Mouse (Mus musculus): ENCODE measurements around the gene Armt1.
"Not testable (repeated sequence)": the region's sequence is repeated elsewhere in the genome, so short reads cannot be mapped to it uniquely, and the experiment has no call there.

Armt1 gene

DNA sequence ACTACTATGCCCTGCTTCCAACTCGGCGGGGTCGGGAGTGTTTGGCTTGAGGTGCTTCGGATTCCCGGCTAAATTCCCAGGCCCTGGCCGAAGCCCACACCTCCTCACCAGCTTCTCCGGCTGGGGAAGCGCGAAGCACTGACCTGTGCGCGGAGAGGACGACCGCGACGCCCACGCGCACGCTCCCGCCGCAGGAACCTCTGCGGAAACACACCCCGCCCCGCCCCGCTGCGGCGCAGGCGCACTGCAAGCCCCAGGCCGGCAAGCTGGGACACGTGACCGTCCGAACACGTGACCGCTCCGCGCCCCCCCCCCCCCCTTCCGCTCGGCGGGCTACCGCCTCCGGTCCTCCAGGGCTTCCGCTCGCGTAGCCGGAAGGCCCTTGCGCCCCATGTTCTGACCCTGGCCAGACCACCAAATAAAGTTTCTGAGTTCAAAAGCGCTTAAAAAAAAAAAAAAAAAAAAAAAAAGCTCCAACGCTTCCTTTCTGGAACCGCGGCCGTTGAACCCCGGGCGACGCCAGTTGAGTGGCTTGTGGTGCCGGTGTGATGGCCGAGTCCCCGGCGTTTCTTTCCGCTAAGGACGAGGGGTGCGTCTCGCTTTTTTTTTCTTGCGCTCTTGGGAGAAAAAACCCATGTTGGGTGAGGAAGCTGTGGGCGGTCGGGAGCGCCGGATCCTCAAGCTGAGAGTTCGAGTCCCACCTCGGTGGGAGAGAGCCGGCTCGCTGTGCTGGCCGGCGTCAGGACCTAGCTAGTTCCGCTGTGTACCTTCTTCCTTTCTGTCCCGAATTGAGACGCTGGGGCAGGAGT, at the start of gene Armt1, which contains the start of gene Rmnd1:
Gene Armt1, plus strand, starts transcription at position 345 of the 809 bp plus-strand sequence.
Gene Rmnd1, minus strand, starts transcription at position 266 of the 809 bp plus-strand sequence.
- DNase-seq (ENCODE audit: low spot score), result peak; percentile 87

DNA sequence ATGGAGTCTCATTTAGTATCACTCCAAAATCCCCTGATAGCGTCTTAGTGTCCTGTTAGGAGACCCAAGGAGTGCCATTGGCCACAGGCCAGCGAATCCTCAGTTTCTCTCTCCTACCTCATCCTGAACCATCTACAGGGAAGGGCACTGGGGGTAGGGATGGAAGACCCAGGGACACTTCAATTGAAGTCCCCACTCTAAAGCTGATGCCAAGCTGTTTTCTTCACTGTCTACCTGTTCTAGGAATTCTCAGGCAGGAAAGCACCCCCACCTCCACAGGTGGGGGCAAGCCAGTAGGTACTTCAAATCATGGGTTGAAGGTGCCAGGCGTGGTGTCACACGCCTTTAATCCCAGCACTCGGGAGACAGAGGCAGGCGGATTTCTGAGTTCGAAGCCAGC, 48.0 kb upstream of the Armt1 start:
- no peak for DNase-seq (ENCODE audit: low spot score)

DNA sequence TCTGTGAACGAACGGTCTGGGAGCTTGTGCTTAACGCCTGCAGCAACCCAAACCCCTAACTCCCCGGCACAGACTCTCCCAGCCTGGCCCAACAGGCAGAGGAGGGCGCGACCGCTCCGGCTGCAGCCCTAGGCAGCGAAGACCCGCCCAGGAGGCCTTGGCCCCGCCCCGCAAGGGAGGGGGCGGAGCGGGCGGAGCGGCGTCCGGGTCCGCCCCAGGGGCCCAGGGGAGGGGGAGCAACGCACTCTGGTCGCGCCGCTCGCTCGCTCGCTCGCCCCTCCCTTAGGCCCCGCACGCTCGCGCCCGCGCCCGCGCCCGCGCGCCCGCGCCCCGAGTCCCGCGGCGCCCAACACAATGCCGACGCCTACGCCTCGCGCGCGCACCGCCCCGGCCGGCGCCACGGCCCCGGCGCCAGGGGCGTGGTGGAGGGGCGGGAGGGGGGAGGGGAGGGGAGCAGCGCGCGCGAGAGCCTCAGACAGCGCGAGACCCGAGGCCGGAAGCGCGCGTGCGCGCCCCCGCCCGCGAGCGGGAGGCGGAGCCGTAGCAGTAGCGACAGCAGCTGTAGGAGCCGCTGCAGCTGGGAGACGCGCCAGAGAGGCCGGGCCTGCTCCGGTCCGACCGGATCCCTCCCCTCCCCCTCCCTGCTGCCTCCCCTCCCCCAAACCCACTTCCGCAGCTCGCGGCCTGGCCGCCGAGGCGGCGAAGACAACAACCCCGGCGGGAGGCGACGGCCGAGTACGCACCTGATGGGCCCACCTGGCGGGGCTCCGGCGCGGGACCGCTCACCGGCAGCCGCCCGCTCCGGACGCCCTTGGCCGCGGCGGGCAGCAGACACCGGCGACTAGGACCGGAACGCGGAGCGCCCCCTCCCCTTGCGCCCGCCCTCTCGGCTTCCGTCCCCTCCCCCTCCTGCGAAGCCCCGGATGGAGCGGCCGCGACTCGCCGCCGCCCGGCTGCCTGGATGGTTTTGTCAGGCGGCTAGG, 45.4 kb upstream of the Armt1 start:
- peak; percentile 93 for DNase-seq (ENCODE audit: low spot score)

DNA sequence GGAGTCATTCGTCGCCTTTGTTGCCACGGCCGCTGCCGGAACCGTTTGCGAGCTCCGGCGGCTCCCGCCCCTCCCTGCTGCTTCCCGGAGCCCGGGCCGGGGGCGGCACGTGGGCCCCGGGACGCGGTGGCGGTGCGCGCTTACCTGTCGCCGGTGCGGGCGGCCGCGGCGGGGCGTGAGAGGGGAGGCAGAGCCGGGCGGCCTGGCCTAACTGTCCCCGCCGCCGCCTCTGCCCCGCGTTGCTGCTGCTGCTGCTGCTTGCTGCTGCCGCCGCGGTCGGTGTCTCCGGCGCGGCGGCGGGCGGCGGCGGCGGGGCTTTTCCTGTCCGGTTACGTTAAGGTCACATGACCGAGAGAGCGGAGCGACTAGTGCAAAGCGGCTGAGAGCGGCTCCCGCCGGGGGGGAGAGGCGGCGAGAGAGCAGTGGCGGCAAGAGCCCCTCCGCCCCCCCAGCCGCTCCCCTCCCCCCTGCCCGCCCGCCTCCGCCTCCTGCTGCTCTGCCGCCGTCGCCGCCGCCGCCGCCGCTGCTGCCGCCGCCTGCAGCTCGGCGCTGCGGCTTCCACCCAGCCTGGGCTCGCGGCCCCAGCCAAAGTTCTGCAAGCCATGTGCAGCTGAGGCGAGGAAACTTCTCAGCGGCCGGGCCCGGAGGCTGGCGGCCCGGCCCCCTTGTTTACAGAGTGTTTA, 44.4 kb upstream of the Armt1 start, which contains the start of gene Zbtb2:
Gene Zbtb2, minus strand, starts transcription at position 408 of the 683 bp plus-strand sequence.
- no peak for DNase-seq (ENCODE audit: low spot score)

DNA sequence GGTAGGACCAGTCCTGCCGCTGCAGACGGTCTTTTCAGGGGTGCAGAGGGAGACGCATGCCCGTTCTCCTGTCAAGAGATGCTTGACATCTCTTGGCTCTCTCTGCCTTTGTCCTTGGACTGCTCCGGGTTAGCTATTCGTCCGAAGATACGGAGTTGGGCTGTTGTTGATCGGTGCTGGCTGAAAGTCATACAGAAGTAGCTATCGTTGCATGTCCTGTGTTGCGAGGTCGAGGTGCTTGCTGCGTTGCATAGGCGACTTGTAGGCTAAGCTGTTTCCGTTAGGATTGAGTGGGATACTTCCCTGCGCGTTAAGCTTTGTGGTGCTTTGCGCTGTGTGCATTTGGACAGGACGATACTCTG, 43.9 kb upstream of the Armt1 start:
- no peak for DNase-seq (ENCODE audit: low spot score)

DNA sequence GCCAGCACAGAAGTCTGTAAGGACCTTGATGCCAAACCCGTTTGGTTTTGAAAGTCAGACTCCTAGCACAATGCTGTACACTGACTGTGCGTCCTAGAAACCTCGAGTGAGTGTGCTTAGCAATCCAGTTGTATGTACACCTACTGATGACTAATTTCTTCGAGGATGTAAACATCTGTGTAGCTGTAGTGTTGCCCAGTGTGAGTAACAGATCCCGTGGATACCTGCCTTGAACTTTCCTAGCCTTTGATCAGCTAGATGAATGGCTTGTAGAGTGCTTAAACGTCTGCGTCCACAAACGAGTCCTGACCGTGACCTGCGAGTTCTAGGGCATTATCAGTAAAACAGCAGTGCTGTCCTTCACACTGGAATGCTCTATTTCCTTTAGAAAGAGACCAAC, 43.2 kb upstream of the Armt1 start:
- no peak for DNase-seq (ENCODE audit: low spot score)

DNA sequence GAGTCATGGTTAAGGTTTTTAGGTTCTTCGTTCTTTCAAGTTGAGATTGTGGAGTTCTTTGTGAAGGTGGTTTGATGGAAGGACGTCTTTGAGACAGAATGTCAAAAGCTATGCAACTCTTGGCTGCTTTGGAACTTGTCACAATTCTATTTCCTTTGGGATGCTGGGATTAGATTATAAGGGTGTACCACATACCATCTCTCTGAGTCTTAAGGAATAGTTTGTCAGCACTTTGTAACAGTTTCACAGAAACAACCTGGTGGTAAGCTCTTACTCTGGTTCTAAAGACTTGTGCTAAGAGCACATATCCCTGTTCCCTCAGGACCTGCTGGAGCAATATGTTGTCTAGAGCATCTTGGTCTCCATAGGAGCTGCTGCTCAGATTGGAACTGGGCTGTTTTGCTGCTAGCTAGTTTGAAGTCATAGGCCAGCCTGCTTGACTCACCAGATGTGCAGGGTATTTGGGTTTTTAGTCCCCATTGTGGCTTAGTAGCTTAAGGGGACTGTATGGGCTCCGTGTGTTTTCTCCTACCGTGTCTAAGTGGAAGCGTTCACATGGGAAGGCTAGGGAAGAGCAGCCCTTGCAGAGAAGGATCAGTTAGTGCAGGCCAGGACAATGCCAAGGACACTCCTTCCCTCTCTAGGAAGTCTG, 42.7 kb upstream of the Armt1 start:
- DNase-seq (ENCODE audit: low spot score), result no peak

DNA sequence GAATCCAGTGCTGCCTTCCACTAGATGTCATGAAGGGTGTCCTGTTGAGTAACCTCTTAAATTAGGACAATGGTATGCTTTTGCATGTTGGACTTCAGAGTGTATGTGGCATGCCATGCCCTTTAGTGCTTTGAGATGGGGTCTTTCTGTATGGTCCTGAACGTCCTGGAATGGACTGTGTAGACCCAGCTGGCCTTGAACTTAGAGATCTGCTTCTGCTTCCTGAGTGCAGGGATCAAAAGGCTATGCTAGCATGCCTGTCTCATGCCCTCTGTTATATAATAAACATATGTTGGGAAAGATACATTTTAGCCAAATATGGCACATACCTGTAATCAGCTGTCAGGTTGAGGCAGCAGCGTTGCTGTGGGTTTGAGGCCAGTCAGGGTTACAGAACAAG, 41.7 kb upstream of the Armt1 start:
- DNase-seq (ENCODE audit: low spot score), result no peak

DNA sequence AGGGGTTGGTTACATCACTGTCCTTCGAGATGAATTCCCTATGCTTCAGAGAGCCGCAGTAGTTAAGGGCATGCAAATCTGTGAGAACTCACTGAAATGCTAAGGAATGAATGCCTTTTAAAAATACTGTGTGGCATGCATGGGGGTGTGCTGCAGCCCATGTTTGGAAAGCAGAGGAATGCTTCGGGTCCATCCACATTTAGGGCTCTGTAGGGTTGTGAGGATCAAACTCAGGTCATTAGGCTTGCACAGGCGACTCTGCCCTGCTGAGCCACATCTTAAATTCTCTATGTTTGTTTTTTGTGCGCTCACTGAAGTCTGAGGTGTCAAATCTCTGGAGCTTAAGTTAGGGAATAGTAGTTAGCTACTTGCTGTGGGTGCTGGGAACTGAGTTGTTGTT, 41.2 kb upstream of the Armt1 start:
- DNase-seq (ENCODE audit: low spot score), result no peak

DNA sequence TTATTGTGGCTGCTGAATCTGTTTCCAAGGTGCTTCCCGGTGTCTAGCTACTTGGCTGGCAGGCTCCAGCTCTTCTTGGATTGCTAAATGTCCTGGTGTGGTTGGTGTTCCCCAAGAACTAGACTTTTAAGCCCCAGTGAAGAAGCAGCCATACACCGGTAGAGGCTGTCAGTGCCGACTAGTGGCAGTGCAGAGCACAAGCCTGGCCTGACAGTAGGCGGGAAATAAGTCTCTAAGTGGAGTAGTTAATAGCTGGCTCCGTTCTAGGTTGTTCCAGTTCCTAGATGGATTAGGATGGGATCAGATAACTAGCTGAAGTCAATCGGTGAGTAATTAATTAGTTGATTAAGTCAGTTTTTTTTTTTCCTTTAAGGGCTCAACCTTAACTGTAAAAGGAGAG, 40.4 kb upstream of the Armt1 start:
- no peak for DNase-seq (ENCODE audit: low spot score)

DNA sequence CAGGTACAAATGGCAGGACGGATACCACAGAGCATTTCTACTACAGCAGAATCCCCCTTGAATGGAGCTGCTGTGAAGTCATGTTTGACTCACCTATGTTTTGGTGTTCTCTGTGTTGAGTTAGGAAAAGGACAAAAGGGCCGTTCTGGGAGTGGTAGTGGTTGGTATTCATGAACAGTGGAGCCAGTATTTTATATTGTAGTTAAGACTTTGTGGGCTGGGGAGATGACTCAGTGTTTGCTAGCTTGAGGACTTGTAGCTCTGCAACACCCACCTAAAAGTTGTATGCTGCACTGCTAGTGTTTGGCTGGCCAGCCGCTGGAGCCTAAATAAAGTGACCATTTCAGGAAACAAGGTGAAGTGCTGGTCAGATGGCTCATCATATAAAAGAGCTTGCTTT, 36.9 kb upstream of the Armt1 start:
- no peak for DNase-seq (ENCODE audit: low spot score)

DNA sequence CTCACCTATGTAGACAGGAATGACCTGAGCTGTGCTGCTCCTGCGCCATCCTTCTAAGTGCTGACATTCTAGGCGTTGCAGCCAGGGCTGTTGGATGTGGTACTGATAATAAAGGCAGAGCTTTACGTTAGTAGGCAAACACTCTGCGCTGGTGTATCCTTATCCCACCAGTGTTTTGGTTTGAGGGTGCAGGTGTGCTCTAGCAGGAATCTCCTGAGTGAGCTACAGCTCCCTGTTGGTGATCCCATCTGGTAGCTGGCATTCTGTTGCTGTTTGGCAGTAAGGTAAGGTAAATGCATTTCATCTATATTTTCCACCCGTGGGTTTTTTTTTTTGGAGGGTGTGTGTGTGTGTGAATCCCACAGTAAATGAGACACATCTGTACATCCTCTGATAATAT, 34.2 kb upstream of the Armt1 start:
- no peak for DNase-seq (ENCODE audit: low spot score)

DNA sequence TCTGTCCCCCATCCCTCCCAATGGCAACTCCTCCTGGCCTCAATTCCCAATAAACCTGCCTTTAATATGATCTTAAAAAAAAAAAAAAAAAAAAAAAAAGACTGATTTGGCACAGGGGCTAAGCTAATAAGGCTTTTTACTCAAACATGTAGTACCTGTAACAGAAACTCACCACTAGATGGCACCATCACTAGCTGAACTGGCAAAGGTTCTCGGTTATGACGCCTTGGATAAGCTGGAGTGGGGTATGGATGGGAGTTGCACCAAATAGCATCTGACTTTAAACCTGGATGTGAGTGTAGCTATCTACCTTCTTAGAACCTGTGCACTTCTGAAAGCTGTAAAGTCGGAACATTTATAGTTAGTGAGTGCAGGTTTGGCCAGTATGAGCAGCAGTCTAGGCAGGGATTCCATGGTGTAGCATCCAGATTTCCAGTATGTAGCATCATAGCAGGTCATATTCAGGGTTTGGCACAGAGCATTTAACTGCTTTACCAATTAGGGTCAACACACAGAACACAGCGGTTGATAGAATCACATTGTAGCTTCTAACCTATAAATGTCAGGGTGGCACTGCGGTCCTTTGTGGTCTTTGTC, 27.3 kb upstream of the Armt1 start:
- peak; percentile 60 for DNase-seq (ENCODE audit: low spot score)

DNA sequence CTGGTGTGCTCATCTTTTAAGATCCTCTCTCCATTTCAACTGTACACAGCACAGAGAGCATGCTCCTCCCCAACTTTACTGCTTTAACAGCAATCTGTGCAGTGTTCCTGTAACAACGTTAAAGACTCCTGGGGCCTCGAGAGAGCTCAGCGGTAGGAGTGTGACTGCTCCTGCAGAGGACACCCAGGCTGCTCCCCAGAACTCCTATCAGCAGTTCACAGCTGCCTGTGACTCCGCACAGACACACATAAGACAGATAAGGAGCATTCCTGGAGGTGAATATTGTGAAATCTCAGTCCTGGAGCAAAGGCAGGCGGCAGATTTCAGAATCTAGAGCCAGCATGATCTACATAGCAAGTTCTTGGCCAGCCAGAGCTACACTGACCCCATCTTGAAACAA, 26.8 kb upstream of the Armt1 start:
- no peak for DNase-seq (ENCODE audit: low spot score)

DNA sequence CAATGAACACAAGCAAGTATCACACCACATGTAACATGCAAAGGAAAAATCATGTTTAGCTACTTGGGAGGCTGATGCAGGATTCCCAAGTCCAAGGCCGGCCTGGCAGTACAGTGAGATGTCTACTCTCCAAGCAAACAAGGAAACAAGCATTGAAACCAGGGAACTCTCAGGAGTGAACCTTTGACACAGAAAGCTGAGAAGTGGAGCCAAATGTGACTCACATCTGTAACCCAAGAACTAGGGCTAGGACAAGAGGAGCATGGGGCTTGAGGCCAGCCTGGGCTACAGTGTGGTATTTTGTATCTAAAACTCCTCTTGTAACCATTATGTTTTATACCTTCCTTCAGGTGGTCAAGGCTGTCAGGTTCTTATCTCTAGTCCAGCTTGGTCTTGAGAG, 25.1 kb upstream of the Armt1 start:
- DNase-seq (ENCODE audit: low spot score), result no peak

DNA sequence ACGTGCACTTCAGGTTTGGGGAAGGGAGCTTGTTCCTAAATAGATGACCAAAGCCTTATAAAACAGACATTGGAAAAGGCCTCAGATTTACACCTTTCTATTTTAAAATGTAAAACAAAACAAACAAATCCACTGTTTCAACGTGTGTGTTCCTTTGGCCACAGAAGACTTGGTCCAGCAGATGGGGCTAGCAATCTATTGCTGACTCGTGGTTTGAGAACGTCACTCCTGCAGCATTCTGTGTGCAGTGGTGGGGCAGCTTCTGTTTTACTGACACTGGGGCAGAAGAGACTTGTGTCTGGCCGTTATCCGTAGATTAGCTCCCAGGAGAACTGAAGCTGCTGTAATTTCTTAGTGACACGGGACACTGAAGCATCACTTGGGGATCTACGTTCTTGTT, 7.0 kb upstream of the Armt1 start:
- DNase-seq (ENCODE audit: low spot score), result no peak

DNA sequence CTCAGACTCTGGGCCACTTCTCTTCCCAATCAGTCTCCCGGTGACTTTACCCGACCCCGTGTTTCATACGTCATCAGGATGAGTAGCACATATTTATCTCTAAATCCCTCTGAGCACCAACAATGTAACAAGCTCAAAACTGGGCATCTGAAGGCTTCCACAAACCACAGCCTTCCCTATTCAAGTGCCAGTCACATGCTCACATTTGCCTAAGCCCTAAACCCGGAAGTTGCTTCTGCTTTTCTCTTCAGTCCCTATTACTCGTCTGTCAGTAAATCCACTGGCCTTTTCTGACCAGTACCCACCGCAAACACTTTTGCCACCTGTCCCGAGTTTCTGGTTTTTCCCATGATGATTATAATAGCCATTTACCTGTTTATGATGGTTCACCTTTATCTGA, 1.9 kb upstream of the Armt1 start:
- no peak for DNase-seq (ENCODE audit: low spot score)

DNA sequence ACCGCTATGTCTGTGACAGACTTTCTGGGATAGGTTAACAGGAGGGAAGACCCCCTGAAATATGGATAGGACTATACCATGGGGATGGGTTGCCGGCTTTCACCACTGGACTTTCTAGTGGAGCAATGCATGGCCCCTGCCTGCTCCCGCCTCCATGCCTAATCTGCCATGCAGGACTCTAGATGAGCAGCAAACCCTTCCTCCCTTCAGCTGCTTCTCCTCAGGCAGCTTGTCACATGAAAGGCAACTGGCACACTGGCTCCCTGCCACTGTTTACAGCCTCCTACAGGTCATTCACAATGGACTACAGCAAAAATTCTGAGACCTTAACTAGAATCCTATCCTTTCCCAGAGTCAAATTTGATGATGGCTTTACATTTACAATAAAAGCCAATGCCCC, 1.4 kb upstream of the Armt1 start:
- DNase-seq (ENCODE audit: low spot score), result no peak

DNA sequence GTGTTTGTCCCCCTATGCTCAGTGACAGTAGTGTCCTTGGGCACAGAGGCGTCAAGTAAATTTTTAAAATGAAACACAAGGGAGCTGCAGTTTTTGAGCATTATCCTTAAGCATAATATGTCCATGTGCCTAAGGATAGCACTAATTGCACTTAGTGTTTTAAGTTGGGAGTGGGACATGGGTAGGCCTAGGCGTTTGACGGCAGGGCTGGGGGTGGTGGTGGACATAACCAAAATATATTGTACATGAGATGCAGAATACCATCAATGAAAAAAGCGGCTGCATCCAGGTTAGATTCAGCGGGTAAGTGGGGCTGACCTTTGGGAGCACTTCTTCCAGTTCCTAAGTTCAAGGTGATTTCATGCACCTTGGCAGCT, 533 bp upstream of the Armt1 start:
- DNase-seq (ENCODE audit: low spot score), result no peak

DNA sequence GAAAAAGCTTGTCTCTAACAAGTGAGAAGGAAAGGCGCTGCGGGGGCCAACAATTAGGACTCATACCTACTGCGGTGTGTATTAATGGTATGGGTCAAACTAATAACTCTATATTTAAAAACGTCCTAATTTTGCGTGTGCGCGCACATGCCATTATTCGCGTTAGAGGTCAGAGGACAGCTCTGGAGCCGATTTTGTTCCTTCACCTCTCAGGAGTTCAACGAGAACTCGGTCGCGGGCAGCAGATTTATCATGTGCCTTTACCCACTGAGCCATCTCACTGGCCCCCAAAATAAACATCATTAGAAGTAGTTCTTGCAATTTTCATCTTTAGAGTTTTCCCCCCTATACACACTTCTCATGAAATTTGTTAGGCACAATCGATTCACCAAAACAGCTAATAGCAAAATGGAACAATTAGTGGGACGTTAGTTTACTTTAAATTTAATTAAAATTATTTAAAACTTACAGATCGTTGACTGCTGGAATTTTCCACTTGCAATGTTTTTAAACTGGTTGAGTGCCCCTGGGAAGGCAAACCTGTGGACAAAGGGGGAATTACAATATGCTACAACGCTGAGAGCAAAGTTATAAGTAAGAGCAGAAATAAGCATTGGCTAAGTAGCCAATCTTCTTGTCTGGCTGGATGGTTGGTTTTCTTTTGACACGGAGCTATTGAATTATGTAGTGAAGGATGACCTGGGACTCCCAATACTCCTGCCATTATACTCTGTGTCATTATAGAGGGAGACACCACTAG, 909 bp downstream of the Armt1 start:
- DNase-seq (ENCODE audit: low spot score), result no peak

DNA sequence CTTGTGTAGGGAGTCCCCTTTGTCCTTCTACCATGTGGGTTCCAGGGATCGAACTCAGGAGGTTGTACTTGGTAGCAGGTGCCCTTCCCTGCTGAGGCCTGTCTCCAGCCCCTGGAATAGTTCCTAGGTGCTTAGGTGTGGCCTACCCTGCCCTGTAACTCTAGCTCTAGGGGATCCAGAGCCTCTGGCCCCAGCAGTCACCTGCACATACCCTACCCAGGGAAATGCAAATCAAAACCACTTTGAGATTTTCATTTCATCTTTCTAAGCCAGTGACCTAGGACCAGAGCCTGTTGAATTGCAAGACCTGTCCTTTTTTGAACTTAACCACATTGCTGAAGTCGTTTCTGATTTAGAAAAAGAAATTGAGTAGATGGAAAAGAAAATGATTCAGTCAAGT, 1.6 kb downstream of the Armt1 start:
- not testable (repeated sequence) for DNase-seq (ENCODE audit: low spot score)
